Mouse (Mus musculus) lung, embryonic 15.5 days (tissue): Measurements from ENCODE around the gene Rasl11a. TPM values are rescaled to one million over a fixed set of nuclear protein-coding genes. Genes with fewer than 3 reads are reported as not detected.

Source experiments
- ATAC-seq: fragments of 200-750 bp; cut with Nextera tagmentation; 2 replicates; pipeline ENCODE4 v1.8.0; 2017; ENCODE audit warnings: moderate number of reproducible peaks, borderline replicate concordance; ENCODE audit not compliant: low FRiP score, low TSS enrichment; ENCODE audit errors: extremely low read depth
- H3K27ac ChIP-seq: fragments of 300-500 bp; sonication (generic); 2 replicates; pipeline ENCODE4 v1.5.1; 2015; ENCODE audit warnings: moderate library complexity, mild to moderate bottlenecking, inconsistent platforms
- H3K27me3 ChIP-seq: fragments of 300-500 bp; sonication (generic); 2 replicates; pipeline ENCODE4 v1.6.1; 2015; ENCODE audit warnings: inconsistent platforms
- H3K36me3 ChIP-seq: fragments of 300-500 bp; sonication (generic); 2 replicates; pipeline ENCODE4 v1.6.1; 2015; ENCODE audit warnings: inconsistent platforms
- H3K4me1 ChIP-seq: fragments of 300-500 bp; sonication (generic); 2 replicates; pipeline ENCODE4 v1.6.1; 2015; ENCODE audit warnings: inconsistent platforms
- H3K4me2 ChIP-seq: fragments of 300-500 bp; sonication (generic); 2 replicates; pipeline ENCODE4 v1.6.1; 2015; ENCODE audit warnings: inconsistent platforms, mild to moderate bottlenecking, moderate library complexity
- H3K4me3 ChIP-seq: fragments of 300-500 bp; sonication (generic); 2 replicates; pipeline ENCODE4 v1.5.1; 2015; ENCODE audit warnings: mild to moderate bottlenecking, inconsistent platforms
- H3K9ac ChIP-seq: fragments of 300-500 bp; sonication (generic); 2 replicates; pipeline ENCODE4 v1.6.1; 2015; ENCODE audit warnings: inconsistent platforms
- H3K9me3 ChIP-seq: fragments of 300-500 bp; sonication (generic); 2 replicates; pipeline ENCODE4 v1.6.1; 2016; ENCODE audit warnings: inconsistent platforms
- WGBS: fragments of 180-500 bp; shearing (Covaris S2); methylation state at CpG from one replicate; pipeline ENCODE4 v1.1.7; 2015; 5-methylcytosine and 5-hydroxymethylcytosine counted together
- polyA plus RNA-seq: library from polyadenylated mRNA; unstranded; fragments of >200 nt; fragmentation: Nextera tagmentation; extraction: Ambion mirVana; gene quantifications from 2 replicates; pipeline ENCODE4 v1.2.1, GENCODE M21; 2015

Gene Rasl11a
- polyA plus RNA-seq, 1 experiment from 2014 or later, result 24.8 TPM

- Histone ChIP-seq H3K27me3 (no peaks in the 10 kb centered on the region), H3K4me2 (peak overlapping the region; percentile 99), H3K9me3 (no peaks in the 10 kb centered on the region), H3K27ac (peak overlapping the region; percentile 75), H3K4me1 (peaks cover 29% of the 10 kb centered on the region), H3K36me3 (no peaks in the 10 kb centered on the region), H3K4me3 (peak overlapping the region; percentile 76), H3K9ac (no peak overlapping the region)
- ATAC-seq, result no peak
- WGBS, result 17% methylated on average over 2 of the region's 2 CpGs
These were observed 1.6 kb downstream of the Rasl11a start for GRCm38 (mm10) chr5:146846489-146846888.

- Histone ChIP-seq H3K4me1 (peaks cover 29% of the 10 kb centered on the region), H3K4me3 (no peak overlapping the region), H3K27me3 (no peaks in the 10 kb centered on the region), H3K9ac (no peak overlapping the region), H3K4me2 (no peak overlapping the region), H3K27ac (peak overlapping the region; percentile 43), H3K9me3 (no peaks in the 10 kb centered on the region), H3K36me3 (no peaks in the 10 kb centered on the region)
- ATAC-seq, result no peak
- 59% methylated on average over 4 of the region's 4 CpGs for WGBS
These were observed 4.2 kb downstream of the Rasl11a start for GRCm38 (mm10) chr5:146848936-146849582.

- Histone ChIP-seq H3K36me3 (no peaks in the 10 kb centered on the region), H3K4me1 (no peaks in the 10 kb centered on the region), H3K27me3 (no peaks in the 10 kb centered on the region), H3K27ac (no peak overlapping the region), H3K9me3 (no peaks in the 10 kb centered on the region), H3K4me2 (no peak overlapping the region), H3K9ac (no peak overlapping the region), H3K4me3 (no peak overlapping the region)
- WGBS, result 84% methylated on average over 3 of the region's 3 CpGs
- no peak for ATAC-seq
These were observed 11.2 kb downstream of the Rasl11a start for GRCm38 (mm10) chr5:146856106-146856505.

GRCm38 (mm10) chr5:146857620-146858019, 12.7 kb downstream of the Rasl11a start:
- H3K36me3 ChIP-seq, result no peaks in the 10 kb centered on the region
- H3K27me3 ChIP-seq, result no peaks in the 10 kb centered on the region
- no peak overlapping the region for H3K4me2 ChIP-seq
- no peak overlapping the region for H3K4me3 ChIP-seq
- WGBS, result 68% methylated on average over 8 of the region's 8 CpGs
- H3K9ac ChIP-seq, result no peak overlapping the region
- H3K27ac ChIP-seq, result no peak overlapping the region
- no peaks in the 10 kb centered on the region for H3K9me3 ChIP-seq
- peaks cover 9% of the 10 kb centered on the region; the same call in 1 of the 2 replicates for H3K4me1 ChIP-seq
- no peak for ATAC-seq

- 92% methylated on average over 9 of the region's 9 CpGs for WGBS
- H3K4me3 ChIP-seq, result no peak overlapping the region
- ATAC-seq, result no peak
- peaks cover 9% of the 10 kb centered on the region; the same call in 1 of the 2 replicates for H3K4me1 ChIP-seq
- H3K4me2 ChIP-seq, result no peak overlapping the region
- H3K27me3 ChIP-seq, result no peaks in the 10 kb centered on the region
- no peaks in the 10 kb centered on the region for H3K9me3 ChIP-seq
- H3K9ac ChIP-seq, result no peak overlapping the region
- H3K27ac ChIP-seq, result no peak overlapping the region
- H3K36me3 ChIP-seq, result no peaks in the 10 kb centered on the region
These were observed 13.9 kb downstream of the Rasl11a start for GRCm38 (mm10) chr5:146858772-146859171.

GRCm38 (mm10) chr5:146859246-146859645, 14.4 kb downstream of the Rasl11a start:
- no peak overlapping the region for H3K9ac ChIP-seq
- peaks cover 9% of the 10 kb centered on the region; the same call in 1 of the 2 replicates for H3K4me1 ChIP-seq
- no peak overlapping the region for H3K27ac ChIP-seq
- H3K4me2 ChIP-seq, result no peak overlapping the region
- no peak overlapping the region for H3K4me3 ChIP-seq
- ATAC-seq, result no peak
- H3K9me3 ChIP-seq, result no peaks in the 10 kb centered on the region
- 74% methylated on average over 8 of the region's 8 CpGs for WGBS
- H3K36me3 ChIP-seq, result no peaks in the 10 kb centered on the region
- no peaks in the 10 kb centered on the region for H3K27me3 ChIP-seq

GRCm38 (mm10) chr5:146860222-146860998, 15.5 kb downstream of the Rasl11a start:
- H3K27me3 ChIP-seq, result no peaks in the 10 kb centered on the region

GRCm38 (mm10) chr5:146861588-146861987, 16.7 kb downstream of the Rasl11a start:
- Histone ChIP-seq H3K36me3 (no peaks in the 10 kb centered on the region), H3K4me2 (no peak overlapping the region), H3K27ac (no peak overlapping the region), H3K9ac (no peak overlapping the region), H3K27me3 (no peaks in the 10 kb centered on the region), H3K9me3 (no peaks in the 10 kb centered on the region), H3K4me3 (no peak overlapping the region), H3K4me1 (peaks cover 9% of the 10 kb centered on the region; the same call in 1 of the 2 replicates)
- no peak for ATAC-seq
- 30% methylated on average over 7 of the region's 7 CpGs for WGBS

More at GRCm38 (mm10) chr5:146860222-146860998, 15.5 kb downstream of the Rasl11a start:
- Histone ChIP-seq H3K36me3 (no peaks in the 10 kb centered on the region), H3K4me2 (no peak overlapping the region), H3K4me3 (no peak overlapping the region), H3K27ac (no peak overlapping the region), H3K4me1 (peaks cover 9% of the 10 kb centered on the region; the same call in 1 of the 2 replicates), H3K9me3 (no peaks in the 10 kb centered on the region), H3K9ac (no peak overlapping the region)
- ATAC-seq, result no peak
- WGBS, result 56% methylated on average over 18 of the region's 18 CpGs

- Histone ChIP-seq H3K4me2 (no peak overlapping the region), H3K27me3 (no peaks in the 10 kb centered on the region), H3K27ac (no peak overlapping the region), H3K4me3 (no peak overlapping the region), H3K9ac (no peak overlapping the region), H3K4me1 (peaks cover 25% of the 10 kb centered on the region), H3K36me3 (no peaks in the 10 kb centered on the region), H3K9me3 (no peaks in the 10 kb centered on the region)
- no peak for ATAC-seq
- 47% methylated on average over 4 of the region's 4 CpGs for WGBS
These were observed 20.6 kb downstream of the Rasl11a start for GRCm38 (mm10) chr5:146865511-146865910.

- 86% methylated on average over 2 of the region's 2 CpGs for WGBS
- H3K27me3 ChIP-seq, result no peaks in the 10 kb centered on the region
These were observed 21.4 kb downstream of the Rasl11a start for GRCm38 (mm10) chr5:146866277-146866676.

GRCm38 (mm10) chr5:146867246-146867945, 22.5 kb downstream of the Rasl11a start:
- H3K36me3 ChIP-seq, result no peaks in the 10 kb centered on the region
- H3K4me1 ChIP-seq, result peaks cover 16% of the 10 kb centered on the region
- 3% methylated on average over 19 of the region's 19 CpGs for WGBS
- H3K4me2 ChIP-seq, result peak overlapping the region; percentile 57
- no peak overlapping the region for H3K9ac ChIP-seq
- ATAC-seq, result peak; percentile 62; the same call in 1 of the 2 replicates
- no peaks in the 10 kb centered on the region for H3K9me3 ChIP-seq
- H3K4me3 ChIP-seq, result peak overlapping the region; percentile 23
- no peaks in the 10 kb centered on the region for H3K27me3 ChIP-seq
- H3K27ac ChIP-seq, result peak overlapping the region; percentile 46

More at GRCm38 (mm10) chr5:146866277-146866676, 21.4 kb downstream of the Rasl11a start:
- ATAC-seq, result no peak
- no peak overlapping the region for H3K4me3 ChIP-seq
- no peaks in the 10 kb centered on the region for H3K36me3 ChIP-seq
- H3K4me2 ChIP-seq, result no peak overlapping the region
- H3K9me3 ChIP-seq, result no peaks in the 10 kb centered on the region
- peaks cover 24% of the 10 kb centered on the region for H3K4me1 ChIP-seq
- H3K27ac ChIP-seq, result no peak overlapping the region
- no peak overlapping the region for H3K9ac ChIP-seq
